Mouse (Mus musculus): ENCODE results near the gene Arl15. TPM values are rescaled to one million over a fixed set of nuclear protein-coding genes. Genes with fewer than 3 reads are reported as not detected.

Arl15 gene
- total RNA-seq, 2 experiments from 2014 or later, result 36.2 to 38.2 TPM

DNA sequence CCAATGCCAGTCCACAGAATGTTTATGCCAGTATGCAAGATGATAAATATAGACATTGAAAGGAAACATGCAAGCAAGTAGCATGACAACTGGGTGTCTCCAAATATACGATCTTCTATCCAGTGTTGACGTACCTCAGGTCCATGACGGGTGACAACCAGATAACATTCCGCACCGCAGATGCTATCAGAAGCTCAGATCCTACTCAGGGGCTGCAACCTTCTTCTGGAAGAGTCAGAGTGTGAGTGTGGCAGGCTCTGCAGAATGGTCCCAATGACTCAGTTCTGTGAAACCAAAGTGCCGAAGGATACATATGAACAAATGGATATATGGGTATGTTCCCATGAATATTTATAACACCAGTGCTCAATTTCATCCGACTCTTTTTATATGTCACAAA lies 313.2 kb downstream of the Arl15 start:
- no peak for DNase-seq (ENCODE audit: low spot score in 2 of 2)
- intact Hi-C loops (cut with DNase I), result no loop called here

GRCm38 (mm10) chr13:114109441-114109840 lies 315.1 kb downstream of the Arl15 start:
- DNase-seq (ENCODE audit: low spot score in 2 of 2), result no peak
- intact Hi-C loops (cut with DNase I), result no loop called here

DNA sequence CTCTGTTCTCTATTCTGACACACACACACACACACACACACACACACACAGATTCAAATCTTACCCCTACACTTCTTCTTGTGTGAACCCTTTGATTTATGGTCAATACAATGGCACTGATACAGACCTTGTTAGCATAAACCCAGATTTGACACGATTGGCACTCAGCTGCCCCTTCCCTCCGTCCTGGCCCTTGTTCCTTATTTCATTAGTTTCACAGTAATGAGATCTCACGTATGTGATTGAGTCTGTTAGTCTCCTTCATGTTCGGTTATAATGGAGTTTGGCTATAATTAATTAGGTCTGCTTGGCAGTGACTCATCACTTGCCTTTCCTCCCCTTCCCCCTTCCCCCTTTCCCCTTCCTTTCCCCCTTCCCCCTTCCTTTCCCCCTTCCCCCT lies 315.5 kb downstream of the Arl15 start:
- no peak for DNase-seq (ENCODE audit: low spot score in 2 of 2)
- intact Hi-C loops (cut with DNase I), result no loop called here

DNA sequence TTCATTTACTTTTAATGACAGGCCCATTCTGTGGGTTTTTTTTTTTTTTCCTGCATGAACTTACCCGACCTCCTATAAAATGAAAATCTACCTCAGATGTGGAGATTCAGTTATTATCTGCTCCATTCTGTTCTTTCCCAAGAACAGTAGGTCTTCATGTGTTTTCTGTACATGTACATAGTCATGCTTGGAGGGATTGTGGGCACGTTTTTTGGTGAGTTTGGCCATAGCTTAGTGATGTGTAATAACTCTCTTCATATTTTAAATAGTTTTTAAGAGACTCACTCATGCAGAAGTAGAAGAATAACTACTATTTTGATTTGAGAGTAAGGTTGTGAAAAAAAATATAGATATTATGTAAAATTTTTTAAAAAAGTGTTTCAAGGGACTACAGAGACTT lies 319.2 kb downstream of the Arl15 start:
- intact Hi-C loops (cut with DNase I), result no loop called here
- no peak for DNase-seq (ENCODE audit: low spot score in 2 of 2)

GRCm38 (mm10) chr13:114114586-114114985 lies 320.3 kb downstream of the Arl15 start:
- intact Hi-C loops (cut with DNase I), result no loop called here
- no peak for DNase-seq (ENCODE audit: low spot score in 2 of 2)

DNA sequence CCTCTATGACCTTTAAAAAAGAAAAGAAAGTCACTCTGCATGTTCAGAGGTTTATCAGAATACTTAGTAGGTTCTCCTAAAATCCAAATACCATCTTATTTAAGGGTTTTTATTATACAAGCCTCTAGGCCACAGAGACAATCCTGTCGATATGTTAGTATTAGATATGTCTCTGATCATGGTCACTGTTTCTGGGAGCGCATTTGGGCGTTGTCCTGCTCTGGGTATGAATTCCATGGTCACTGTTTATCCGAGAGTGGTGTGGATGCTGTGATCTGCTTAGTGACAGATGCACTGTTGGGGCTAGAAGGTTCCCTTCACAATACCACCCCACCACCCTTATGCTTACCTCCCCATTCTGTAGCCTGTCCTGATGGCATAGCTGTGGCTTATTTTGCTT lies 320.8 kb downstream of the Arl15 start:
- intact Hi-C loops (cut with DNase I), result no loop called here
- DNase-seq (ENCODE audit: low spot score in 2 of 2), result no peak

DNA sequence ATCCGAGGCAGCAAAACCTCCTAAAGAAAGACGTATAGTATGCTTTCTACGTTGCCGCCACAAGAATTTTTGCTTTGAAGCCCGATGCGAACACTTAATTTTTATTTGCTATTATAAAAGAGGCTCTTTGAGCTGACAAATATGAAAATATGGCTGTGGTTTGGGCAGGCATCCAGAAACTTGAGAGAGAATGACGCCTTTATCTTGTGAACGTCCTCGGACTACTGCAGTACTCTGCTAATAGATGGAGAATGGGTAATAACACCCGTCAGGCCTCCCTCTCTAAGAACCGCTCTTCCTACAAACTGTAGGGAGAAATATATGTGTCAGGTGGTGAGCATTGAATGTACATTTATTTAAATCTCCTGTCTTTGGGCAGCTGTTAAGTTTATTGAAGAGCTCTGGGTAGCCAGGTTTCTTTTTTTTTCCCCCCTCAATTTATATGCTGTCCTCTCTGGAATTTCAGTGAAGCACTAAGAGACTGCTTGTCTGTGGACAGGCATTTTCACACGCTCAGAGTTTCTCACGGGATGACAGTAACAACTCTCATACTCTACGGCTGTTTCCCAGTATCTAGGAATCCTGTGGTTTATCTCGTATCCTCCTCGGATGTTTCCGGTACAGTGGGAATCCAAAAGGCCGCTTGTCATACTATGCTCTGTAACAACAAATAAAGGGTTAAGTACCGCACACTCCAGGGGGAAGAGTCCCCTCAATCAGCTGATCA lies 324.0 kb downstream of the Arl15 start:
- DNase-seq (ENCODE audit: low spot score in 2 of 2), result no peak
- intact Hi-C loops (cut with DNase I), result no loop called here

DNA sequence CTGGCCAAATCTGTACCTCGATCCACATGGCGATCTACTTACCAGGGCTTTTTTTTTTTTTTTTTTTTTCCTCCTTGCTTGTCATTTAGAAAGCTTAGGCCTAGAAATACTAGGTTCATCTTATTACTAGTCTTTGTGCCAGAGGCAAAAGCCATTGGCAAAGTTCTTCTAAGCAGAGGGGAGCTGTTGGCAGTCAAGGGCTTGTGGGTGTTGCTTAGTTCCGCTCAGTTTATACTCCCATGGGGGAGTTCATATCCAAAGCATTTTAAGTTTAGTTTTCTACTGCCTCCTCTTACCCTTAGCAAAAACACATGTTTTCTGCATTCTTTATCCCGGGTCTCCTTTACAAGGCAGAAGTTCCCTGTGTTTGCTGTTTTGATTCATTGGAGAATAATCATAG lies 325.5 kb downstream of the Arl15 start:
- DNase-seq (ENCODE audit: low spot score in 2 of 2), result no peak
- intact Hi-C loops (cut with DNase I), result no loop called here

- DNase-seq (ENCODE audit: low spot score in 2 of 2), result no peak
- intact Hi-C loops (cut with DNase I), result no loop called here
These were observed 327.3 kb downstream of the Arl15 start for GRCm38 (mm10) chr13:114121591-114121990.

- no peak for DNase-seq (ENCODE audit: low spot score in 2 of 2)
- intact Hi-C loops (cut with DNase I), result no loop called here
These were observed 329.1 kb downstream of the Arl15 start for GRCm38 (mm10) chr13:114123391-114123790.

GRCm38 (mm10) chr13:114124385-114124784 lies 330.1 kb downstream of the Arl15 start:
- intact Hi-C loops (cut with DNase I), result no loop called here
- DNase-seq (ENCODE audit: low spot score in 2 of 2), result no peak

DNA sequence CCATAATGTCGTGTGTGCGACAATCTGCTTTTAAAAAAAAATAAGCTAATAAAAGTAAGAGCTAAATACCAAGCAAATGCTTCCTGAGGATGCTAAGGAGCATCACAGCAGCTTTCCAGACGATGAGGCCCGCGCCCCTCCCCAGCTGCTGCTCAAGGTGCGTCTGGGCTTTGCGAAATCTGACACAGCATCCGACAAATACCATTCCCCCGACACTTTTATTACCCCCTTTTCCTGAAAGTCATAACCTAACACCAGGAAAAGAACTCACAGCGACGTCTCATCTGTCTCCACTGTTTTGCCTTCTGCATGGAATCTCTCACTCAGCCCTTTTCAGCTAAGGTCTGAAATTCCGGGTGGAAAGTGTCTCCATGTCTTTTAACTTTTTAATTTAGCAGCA lies 330.7 kb downstream of the Arl15 start:
- intact Hi-C loops (cut with DNase I), result no loop called here

DNA sequence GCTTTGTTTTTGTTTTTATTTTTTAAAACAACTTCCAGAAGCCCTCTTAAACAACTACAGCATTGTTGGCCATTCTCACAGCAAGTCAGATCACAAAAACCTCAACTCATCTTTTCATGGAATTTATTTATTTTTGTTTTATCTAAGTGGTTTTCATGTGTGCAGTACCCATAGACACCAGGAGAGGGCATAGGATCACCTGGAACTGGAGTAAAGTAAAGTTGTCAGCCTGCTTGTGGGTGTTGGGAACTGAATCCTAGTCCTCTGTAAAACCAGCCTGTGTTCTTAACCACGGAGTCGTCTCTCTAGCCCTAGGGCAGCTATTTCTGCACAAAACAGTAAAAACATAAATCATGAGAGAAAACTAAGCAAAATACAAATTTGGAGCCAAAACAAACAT lies 334.1 kb downstream of the Arl15 start:
- intact Hi-C loops (cut with DNase I), result no loop called here
- no peak for DNase-seq (ENCODE audit: low spot score in 2 of 2)

More for the DNA sequence above, 330.7 kb downstream of the Arl15 start:
- no peak for DNase-seq (ENCODE audit: low spot score in 2 of 2)

DNA sequence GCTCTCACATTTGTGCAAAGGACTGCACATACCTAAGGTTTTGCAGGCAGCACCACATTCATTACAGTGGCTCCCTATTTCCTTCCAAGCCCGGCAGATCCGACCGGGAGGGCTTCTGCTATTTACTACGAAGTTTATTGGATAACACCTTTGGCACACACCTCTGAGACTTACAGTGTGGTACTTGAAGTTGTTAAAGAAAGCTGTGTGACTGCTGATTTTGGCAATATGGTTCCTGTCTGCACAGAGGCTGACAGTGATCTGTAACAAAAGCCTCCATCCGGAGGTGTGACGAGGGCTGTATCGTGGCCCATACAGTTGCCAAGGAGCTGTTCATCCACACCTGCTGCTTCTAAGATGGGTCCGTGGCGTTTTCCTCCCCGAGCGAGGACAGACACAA lies 335.7 kb downstream of the Arl15 start:
- DNase-seq (ENCODE audit: low spot score in 2 of 2), result no peak

DNA sequence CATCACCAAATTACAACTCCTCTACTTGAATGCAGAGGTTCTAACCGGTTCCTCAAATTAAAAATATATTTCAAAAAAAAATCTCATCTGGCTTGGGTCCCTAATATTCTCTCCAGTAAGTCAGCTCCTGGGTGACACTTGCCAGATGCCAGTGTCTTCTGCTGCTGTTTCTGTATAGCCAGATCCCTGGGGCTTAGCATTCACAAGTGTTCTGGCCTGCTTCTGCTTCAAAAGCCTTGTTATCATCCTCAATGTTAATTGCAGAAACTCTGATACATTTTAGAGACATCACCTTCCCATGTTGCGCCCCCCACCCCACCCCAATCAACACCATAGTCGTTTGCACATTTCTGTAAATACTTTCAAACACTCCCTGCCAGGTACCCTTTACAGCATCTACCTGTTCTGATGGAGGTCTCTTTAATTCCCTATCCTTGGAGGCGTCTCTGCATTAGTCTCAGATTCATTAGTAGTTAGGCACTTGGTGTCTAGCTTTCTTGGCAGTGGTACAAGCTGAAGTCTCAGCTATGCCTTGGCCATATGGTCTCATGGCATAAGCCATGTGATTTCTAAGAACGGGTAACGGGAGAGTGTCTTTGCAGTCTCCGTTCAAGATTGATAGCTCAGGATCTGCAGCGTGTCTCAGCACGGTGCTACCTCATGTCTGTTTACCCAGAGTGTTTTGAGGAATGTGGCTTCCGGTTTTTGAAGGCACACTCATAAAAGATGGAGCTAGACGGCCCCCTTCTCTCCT lies 336.4 kb downstream of the Arl15 start:
- intact Hi-C loops (cut with DNase I), result no loop called here
- DNase-seq (ENCODE audit: low spot score in 2 of 2), result no peak

More for the DNA sequence above, 335.7 kb downstream of the Arl15 start:
- intact Hi-C loops (cut with DNase I), result no loop called here

DNA sequence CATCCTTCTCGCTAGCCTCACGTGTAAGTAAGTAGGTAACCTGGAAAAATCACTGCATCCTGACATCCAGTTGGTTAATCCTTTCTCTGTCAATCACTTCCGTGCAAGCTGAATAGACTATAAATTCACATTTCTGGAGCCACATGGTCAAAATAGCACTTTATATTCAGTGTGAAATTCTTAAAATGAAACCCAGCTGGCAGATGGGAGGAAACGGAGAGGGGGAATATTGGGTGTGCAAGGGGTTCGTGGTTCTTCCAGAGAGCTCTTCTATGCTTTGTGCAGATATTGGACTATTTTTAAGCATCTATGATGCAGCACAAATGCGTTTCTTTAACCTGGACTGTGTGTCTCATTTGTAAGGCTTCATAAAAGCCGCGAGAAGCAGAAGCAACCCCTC lies 344.6 kb downstream of the Arl15 start:
- peak; percentile 30 to 31 for DNase-seq (ENCODE audit: low spot score in 2 of 2)
- intact Hi-C loops (cut with DNase I), result loop anchor here (5.0 kb wide), 1 partner anchor 42 kb away; no protein-coding TSS in a partner anchor

DNA sequence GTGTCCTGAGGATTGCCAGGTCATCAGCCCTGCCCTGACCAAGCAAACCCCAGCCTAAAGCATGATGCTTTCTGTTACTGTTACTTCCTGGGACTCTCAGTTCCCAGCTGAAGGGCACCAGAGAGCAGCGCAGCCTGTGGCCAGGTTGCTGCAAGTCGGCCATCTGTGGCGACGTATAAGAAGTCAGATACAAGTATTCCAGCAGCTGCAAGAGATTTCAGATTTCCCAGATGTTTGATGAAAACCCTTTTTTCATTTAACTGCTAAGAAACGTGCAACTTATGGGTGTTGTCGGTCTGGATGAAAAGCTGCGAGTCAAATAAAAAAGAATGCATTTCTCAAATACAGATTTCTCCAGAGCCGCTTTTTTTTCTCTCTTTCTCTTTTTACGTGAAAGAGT lies 345.3 kb downstream of the Arl15 start:
- DNase-seq (ENCODE audit: low spot score in 2 of 2), result no peak
- intact Hi-C loops (cut with DNase I), result loop anchor here (5.0 kb wide), 1 partner anchor 42 kb away; no protein-coding TSS in a partner anchor

DNA sequence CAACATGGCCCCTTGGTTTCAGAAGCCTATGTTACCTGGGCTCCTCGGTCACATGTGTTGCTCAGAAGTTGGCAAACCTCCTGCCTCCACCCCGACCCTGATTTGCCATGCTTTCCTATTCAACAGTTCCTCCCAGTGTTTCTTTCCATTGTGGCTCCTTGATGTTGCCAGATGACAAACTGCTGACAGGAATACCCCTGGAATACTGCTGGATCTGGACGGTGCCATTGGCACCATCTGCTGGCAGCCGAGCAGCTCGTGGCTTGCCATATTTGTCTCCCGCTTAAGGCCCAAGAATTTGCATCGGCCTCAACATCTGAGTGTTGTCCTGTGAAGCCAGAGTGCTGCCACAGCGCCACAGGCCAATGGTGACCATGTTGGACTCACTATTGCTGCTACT lies 348.5 kb downstream of the Arl15 start:
- DNase-seq (ENCODE audit: low spot score in 2 of 2), result no peak
- intact Hi-C loops (cut with DNase I), result no loop called here

- intact Hi-C loops (cut with DNase I), result no loop called here
- DNase-seq (ENCODE audit: low spot score in 2 of 2), result no peak
These were observed 348.9 kb downstream of the Arl15 start for GRCm38 (mm10) chr13:114143247-114143646.

- intact Hi-C loops (cut with DNase I), result no loop called here
- no peak for DNase-seq (ENCODE audit: low spot score in 2 of 2)
These were observed 350.0 kb downstream of the Arl15 start for GRCm38 (mm10) chr13:114144052-114145046.

Measured in left cerebral cortex, postnatal 36 days (tissue).